Mouse (Mus musculus) G1E (cell line): ENCODE measurements around the gene Kcnma1.

Experiments
- CTCF ChIP-seq: IDR thresholded peaks from 2 replicates; pipeline ENCODE4 v1.5.1; 2012; ENCODE audit warnings: low read depth, low read length, inconsistent platforms, mixed read lengths
- GATA1 ChIP-seq: IDR thresholded peaks from 2 replicates; pipeline ENCODE4 v1.6.1; 2012; ENCODE audit warnings: borderline replicate concordance, low read length, inconsistent platforms, mixed read lengths
- GATA2 ChIP-seq: IDR thresholded peaks from 2 replicates; pipeline ENCODE4 v1.6.1; 2012; ENCODE audit warnings: low read depth, low read length, inconsistent platforms, borderline replicate concordance
- TAL1 ChIP-seq: conservative IDR thresholded peaks from 2 replicates; pipeline ENCODE4 v1.6.1; 2012; ENCODE audit warnings: low read depth, low read length, inconsistent platforms, mixed read lengths

DNA sequence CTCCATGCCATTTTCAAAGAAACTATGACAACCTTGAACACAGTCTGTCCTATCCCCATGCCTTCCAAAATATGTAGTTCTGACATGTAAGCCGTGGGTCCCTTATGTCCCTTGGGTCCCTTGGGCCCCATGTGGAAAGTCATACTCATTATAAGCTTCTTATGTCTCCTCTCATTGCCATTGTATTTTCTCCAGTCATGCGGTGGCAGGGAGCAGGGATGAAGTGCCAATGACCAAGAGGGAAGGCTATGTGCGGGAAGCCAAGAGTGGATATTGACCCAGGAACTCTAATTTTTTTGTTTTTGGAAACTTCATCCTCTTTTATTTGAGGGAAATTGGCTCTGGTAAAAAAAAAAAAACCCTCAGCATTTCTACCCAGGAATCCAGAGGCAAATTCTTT, 517.5 kb downstream of the Kcnma1 start:
- no peak for TF ChIP-seq GATA1
- no peak for TF ChIP-seq CTCF
- TF ChIP-seq GATA2 = no peak
- TF ChIP-seq TAL1 = no peak
